Mouse (Mus musculus) embryo, embryonic 11.5 days (tissue): ENCODE data around the gene Krtap28-10.
"Not testable (repeated sequence)": the region's sequence is repeated elsewhere in the genome, so short reads cannot be mapped to it uniquely, and the experiment has no call there.

Source experiments
- DNase-seq: peaks from one replicate; pipeline ENCODE4 v3.0.0-alpha.2; 2012; ENCODE audit warnings: low read depth, low spot score

Gene Krtap28-10

GRCm38 (mm10) chr1:83014477-83014876 lies 27.8 kb downstream of the Krtap28-10 start:
- no peak for DNase-seq

DNA sequence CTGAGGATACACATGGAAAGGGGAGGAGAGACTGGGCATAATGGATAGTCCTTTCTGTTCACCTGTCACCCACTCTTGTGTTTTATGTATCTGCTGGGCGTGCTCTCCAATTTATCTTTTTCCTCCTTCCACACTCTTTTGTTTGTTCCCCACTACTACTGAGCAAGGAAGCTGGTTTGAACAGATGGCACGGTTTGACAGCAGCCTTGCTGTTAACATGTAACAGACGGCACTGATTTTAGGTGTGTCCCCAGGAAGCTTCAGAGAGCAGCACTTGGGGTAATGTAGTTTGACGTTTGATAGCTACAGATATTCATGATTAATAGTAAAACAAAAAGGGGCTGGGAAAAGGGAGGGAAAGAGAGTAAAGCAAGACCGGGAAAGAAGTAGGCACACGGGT lies 34.8 kb downstream of the Krtap28-10 start:
- DNase-seq: no peak

GRCm38 (mm10) chr1:83006218-83007179 lies 35.8 kb downstream of the Krtap28-10 start:
- no peak for DNase-seq

GRCm38 (mm10) chr1:83000306-83000705 lies 42.0 kb downstream of the Krtap28-10 start, which contains the start of gene Gm47959:
TSS of gene Gm47959 (plus strand) at chr1:83000548.
- DNase-seq: not testable (repeated sequence)

- DNase-seq: no peak
Observed at GRCm38 (mm10) chr1:82993947-82994346, 48.3 kb downstream of the Krtap28-10 start.

GRCm38 (mm10) chr1:82992093-82992492 lies 50.2 kb downstream of the Krtap28-10 start:
- DNase-seq: no peak

GRCm38 (mm10) chr1:82991596-82991995 lies 50.7 kb downstream of the Krtap28-10 start:
- DNase-seq: no peak
